Mouse (Mus musculus) embryo, embryonic 10 days (tissue): ENCODE measurements around the gene Sumo1.
"Not testable (repeated sequence)": the region's sequence is repeated elsewhere in the genome, so short reads cannot be mapped to it uniquely, and the experiment has no call there.

Experiments
- DNase-seq: peaks from one replicate; pipeline ENCODE4 v3.0.0-alpha.2; 2015; ENCODE audit warnings: low spot score

The Sumo1 gene

DNA sequence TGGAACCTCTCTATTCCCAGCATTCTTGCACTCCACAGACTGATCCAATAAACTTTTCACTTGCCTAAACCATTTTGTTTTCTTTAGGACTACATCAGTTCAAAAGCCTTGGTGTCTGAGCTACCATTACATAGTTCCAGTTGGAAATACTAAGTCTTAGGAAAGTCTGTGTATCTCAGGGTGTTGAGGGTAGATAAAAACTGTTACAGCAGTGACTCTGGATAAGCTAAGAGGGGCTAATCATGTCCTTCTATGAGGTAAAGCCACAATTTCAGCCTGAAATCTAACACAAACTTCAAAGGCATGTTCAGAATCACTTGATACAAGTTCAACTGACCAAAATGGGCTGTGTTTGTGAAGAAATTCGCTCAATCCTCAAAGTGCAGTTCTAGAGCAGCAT is 34.3 kb downstream of the Sumo1 start:
- no peak for DNase-seq

DNA sequence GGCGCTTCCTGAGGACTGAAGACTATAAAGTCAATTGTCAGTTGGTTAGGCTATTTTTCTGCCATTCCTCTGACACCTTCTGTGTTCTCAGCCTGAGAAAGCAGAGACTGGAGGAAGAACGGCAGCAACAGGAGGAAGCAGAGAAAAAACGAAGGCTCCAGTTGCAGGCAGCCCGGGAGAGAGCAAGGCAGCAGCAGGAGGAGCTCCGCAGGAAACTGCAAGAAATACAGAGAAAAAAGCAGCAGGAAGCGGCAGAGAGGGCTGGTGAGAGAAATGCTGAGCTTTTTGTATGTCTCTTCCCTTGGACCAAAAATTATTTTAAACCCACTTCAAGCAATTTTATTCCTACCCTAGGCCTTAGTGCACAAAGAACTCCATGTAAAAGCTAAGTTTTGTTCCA is 37.6 kb downstream of the Sumo1 start:
- DNase-seq, result no peak

GRCm38 (mm10) chr1:59631986-59632659 is 38.5 kb downstream of the Sumo1 start:
- DNase-seq, result no peak

GRCm38 (mm10) chr1:59630356-59630755 is 40.3 kb downstream of the Sumo1 start:
- not testable (repeated sequence) for DNase-seq

GRCm38 (mm10) chr1:59629194-59629593 is 41.4 kb downstream of the Sumo1 start:
- DNase-seq, result no peak

- no peak for DNase-seq
Observed at GRCm38 (mm10) chr1:59625410-59625809, 45.2 kb downstream of the Sumo1 start.

- DNase-seq, result peak; percentile 95
Observed at GRCm38 (mm10) chr1:59623325-59624017, 47.2 kb downstream of the Sumo1 start.

- DNase-seq, result no peak
Observed at GRCm38 (mm10) chr1:59619201-59619600, 51.4 kb downstream of the Sumo1 start.

DNA sequence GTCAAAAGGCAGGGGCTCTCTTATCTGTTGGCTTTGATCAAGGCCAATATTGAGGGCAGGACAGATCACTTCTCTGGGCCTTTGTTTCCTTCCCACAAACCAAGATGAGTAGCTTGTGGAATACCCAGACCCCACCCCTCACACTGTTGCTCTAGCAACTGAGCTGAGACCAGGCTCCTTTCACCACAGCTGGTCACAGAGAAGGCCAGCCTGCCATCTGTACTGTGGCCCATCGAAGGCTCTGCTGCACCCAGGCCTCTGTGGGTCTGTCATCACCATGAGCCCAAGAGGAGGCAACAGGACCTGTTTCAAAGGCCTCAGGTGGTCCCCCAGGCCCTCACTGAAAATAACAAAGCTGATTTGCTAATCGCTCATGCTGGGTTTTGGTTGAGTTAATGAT is 55.6 kb downstream of the Sumo1 start:
- no peak for DNase-seq

DNA sequence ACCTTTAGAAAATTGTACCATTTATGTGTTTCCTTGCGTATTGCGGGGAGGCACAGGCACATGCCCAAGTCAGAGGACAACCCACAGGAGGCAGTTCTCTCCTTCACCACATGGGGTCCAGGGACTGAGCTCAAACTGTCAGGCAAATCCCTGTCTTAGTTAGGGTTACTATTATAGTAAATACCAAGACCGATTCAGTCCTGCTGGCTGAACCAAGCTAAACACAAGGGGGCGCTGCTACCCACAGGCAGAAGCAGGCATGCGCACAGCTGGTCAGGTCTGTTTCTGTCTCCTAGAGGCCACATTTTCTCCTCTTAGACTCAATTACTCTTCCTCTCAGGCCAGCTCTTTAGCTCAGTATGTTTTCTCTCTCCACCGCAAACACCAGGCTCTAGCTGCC is 56.8 kb downstream of the Sumo1 start:
- peak; percentile 82 for DNase-seq

DNA sequence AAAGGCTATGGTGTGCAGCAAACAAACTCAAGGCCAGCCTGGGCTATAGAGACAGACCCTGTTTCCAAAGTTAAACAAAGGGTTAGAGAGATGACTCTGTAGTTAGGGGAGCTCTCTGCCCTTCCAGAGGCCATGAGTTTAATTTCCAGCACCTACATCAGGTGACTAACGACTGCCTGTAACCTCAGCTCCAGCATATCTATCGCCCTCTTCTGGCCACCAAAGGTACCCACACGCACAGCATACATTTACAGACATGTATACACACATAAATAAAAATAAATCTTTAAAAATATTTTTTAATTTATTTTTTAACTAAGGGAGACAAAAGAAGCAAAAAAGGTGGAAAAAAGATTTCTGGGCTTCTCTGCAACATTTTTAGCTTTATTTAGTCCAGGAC is 59.7 kb downstream of the Sumo1 start:
- no peak for DNase-seq

DNA sequence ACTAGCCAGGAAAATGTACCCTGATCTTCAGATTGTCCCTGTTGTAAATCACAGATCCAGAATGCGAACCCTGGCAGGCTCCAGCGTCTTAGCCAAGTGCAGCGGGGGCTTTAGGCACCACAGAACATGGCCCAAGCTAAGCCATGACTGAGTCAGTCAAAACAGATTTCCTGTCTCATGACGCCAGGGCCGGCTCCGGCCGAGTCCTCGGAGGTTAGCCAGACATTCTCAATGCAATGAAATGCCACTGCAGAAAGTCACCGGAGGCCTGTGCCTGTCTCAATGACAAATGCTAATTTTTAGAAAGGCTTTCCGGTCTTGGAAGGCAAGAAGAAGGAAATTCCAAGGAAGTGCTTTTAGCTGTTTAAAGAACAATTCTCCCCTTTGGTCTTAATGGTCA is 60.7 kb downstream of the Sumo1 start:
- DNase-seq, result peak; percentile 26

DNA sequence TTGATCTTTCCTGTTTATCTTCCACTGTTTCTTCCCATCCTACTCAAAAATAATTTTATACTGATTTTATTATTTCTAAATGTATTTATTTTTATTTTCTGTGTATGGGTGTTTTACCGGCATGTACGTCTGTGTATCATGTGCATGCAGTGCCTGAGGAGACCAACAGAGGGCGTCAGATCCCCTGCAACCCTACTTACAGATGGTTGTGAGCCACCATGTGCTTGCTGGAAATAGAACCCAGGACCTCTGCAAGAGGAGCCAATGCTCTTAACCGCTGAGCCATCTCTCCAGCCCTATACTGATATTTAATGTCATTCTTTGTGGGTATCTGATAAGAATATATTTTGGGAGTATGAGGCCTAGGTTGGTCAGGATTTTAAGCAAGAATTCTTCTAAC is 61.2 kb downstream of the Sumo1 start:
- peak; percentile 38 for DNase-seq

DNA sequence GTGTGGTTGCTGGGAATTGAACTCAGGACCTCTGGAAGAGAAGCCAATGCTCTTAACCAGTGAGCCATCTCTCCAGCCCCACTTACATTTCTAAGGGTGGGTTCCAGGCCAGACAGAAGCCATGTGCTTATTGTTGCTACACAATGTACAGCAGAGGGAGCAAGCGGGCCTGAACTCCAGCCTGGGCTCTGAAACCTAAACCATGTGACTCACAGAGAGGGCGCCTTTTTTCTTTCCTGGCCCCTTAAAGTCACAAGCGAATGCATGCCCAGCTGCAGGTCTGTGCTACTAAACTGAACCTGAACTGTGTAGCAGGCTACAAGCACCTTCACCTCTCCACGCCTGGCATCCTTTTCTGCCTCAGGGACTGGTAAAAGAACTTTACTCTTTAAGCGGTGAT is 61.7 kb downstream of the Sumo1 start:
- DNase-seq, result peak; percentile 58

DNA sequence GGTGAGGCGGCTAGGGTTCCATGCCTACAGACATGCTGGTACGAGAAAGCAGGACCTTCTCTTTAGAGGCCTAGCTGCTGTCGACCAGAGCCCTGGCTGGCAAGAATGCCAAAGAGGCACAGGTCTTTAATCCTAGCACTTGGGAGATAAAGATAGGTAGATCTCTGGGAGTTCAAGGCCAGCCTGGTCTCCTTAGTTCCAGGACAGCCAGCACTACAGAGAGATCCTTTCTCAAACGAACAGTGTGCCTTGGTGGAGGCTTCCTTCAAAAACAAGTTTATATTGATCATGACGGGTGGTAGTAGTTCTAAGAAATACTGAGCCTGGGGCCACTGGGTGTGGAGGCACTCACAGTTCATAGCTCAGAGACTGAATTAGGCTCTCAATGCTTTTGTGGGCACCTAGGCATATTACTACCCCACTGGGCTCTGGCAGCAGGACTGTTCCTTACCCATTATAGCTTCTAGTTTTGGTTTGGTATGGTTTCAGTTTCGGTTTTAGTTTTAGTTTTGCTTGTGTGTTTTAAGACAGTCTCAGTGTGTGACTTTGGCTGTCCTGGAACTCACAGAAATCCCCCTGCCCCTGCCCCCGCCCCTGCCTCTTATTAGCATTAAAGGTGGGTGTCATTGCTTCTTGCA is 62.4 kb downstream of the Sumo1 start:
- DNase-seq, result no peak

DNA sequence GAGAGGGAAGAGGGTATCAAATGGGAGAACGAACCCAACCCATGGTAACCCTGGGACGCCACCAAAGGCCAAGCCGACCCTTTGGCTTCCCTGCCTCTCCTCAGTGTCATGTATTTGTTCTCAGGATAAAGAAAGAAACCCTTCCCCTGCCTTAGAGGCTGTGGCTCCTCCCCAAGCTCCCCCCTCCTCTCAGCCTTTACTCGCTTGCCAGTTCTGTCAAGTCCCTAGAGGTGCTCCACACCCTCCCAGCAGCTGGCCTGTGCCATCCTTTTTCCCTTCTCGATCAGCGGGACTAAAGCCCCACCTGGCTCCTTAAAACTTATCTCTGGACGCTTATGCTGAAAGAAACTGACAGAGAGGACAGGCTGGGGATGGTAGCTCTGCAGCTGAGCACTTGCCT is 63.6 kb downstream of the Sumo1 start:
- DNase-seq, result no peak

DNA sequence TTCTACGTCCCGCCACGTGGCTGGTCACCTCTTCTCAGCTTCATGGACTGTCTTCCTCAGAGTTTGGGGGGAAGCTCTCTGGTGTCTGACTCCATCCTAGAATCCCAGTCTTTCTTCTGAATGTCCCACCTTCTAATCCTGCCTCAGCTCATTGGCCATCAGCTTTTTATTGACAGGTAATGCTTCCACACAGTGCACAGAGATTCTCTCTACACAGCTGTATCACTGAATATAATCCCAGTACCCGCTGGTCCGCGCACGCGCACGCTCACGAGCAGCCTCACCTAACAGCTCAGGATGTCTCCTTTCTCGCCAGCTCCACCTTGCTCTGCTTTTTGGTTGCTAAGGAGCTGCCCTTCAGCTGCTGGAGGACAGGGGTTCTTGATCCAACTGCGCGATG is 64.2 kb downstream of the Sumo1 start:
- DNase-seq, result no peak

GRCm38 (mm10) chr1:59603893-59604292 is 66.7 kb downstream of the Sumo1 start:
- DNase-seq, result peak; percentile 79

DNA sequence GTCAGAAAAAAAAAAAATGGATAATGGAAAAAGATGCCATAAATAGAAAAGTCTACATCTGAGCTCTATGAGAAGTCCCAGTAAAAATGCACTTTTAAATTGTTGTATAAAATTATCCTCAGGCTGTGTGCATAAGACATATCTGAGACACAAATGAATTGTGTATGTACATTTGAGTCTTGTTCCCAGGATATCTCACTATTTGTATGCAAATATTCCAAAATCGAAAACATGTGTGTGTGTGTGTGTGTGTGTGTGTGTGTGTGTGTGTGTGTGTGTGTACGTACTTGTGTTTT is 67.3 kb downstream of the Sumo1 start:
- DNase-seq, result no peak

DNA sequence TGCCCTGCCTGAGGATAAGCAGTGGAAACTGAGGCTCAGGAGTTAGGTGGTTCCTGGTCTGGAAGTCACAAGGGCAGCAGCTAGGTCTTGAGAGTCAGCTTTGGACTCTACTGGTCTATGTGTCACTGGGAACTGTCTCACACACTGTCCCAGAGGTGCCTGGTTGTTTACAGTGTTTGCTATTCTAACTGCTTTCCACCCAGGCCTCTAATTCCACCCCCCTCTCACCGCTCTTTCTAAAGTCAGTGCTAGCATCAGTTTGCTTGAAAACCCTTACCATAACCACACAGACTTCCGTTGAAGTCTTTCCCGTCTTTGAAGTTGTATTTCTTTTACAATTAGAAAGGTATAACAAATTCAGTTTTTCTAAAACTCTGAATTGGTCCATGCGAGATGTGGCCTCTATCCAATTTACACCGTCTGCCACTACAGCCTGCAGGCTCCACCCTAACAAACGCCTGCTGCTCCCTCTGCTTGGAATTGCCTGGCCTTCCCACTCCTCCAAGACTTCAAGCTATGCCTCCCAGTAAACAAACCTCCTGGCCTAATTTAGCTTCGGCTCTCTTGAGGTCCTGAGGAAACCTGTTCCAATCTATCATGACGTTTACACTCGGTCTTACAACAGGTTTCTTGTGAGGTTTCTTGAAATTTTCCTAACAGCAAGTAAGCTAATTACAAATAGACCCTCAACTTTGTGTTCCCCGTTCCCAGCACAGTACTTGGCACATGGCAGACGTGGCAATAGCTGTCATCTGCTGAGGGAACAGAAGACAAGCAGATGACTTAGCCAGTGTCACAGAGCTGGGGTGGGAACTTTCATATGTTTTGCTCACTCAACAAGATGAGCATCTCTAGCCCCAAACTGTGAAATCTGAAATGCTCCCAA is 67.9 kb downstream of the Sumo1 start:
- no peak for DNase-seq

DNA sequence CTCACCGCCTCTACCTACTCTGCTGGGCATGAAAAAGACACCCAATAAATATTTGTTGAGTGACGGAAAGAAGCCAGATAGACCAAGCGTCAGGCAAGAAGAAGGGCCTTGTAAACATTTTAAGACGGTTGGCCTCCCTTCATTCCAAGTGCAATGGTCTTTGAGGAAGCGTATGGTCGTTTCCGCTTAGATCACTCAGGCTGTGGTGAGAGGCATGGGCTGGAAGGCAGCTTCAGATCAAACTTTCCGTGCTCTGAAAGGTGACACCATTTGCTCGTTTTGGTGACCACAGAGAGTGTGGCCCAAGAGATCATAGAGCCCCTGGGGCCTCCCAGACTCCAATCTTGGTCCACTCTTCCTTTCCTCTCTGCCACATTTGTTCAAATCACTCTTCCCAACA is 75.0 kb downstream of the Sumo1 start:
- DNase-seq, result no peak

- DNase-seq, result no peak
Observed at GRCm38 (mm10) chr1:59594586-59595266, 75.9 kb downstream of the Sumo1 start.
